Mouse (Mus musculus) liver, embryonic 13.5 days (tissue): Measurements from ENCODE around the gene Prdm12. TPM values are rescaled to one million over a fixed set of nuclear protein-coding genes. Genes with fewer than 3 reads are reported as not detected.

Experiments
- ATAC-seq: fragments of 200-750 bp; cut with Nextera tagmentation; 2 replicates; pipeline ENCODE4 v1.8.0; 2017; ENCODE audit warnings: low read depth, mild to moderate bottlenecking, moderate number of reproducible peaks, moderate library complexity
- DNase-seq: peaks from one replicate; pipeline ENCODE4 v3.0.0; 2022
- H3K27ac ChIP-seq: fragments of 300-500 bp; sonication (generic); 2 replicates; pipeline ENCODE4 v1.5.1; 2015; ENCODE audit warnings: moderate library complexity, mild to moderate bottlenecking, inconsistent platforms
- H3K27me3 ChIP-seq: fragments of 300-500 bp; sonication (generic); 2 replicates; pipeline ENCODE4 v1.6.1; 2015; ENCODE audit warnings: mild to moderate bottlenecking, inconsistent platforms
- H3K36me3 ChIP-seq: fragments of 300-500 bp; sonication (generic); 2 replicates; pipeline ENCODE4 v1.6.1; 2015; ENCODE audit warnings: mild to moderate bottlenecking, inconsistent platforms
- H3K4me1 ChIP-seq: fragments of 300-500 bp; sonication (generic); replicated peaks from 2 replicates; pipeline ENCODE4 v1.6.1; 2015; ENCODE audit warnings: inconsistent platforms
- H3K4me2 ChIP-seq: fragments of 300-500 bp; sonication (generic); 2 replicates; pipeline ENCODE4 v1.6.1; 2015; ENCODE audit warnings: inconsistent platforms, mild to moderate bottlenecking, moderate library complexity
- H3K4me3 ChIP-seq: fragments of 300-500 bp; sonication (generic); replicated peaks from 2 replicates; pipeline ENCODE4 v1.5.1; 2015; ENCODE audit warnings: mild to moderate bottlenecking, inconsistent platforms
- H3K9ac ChIP-seq: fragments of 300-500 bp; sonication (generic); 2 replicates; pipeline ENCODE4 v1.6.1; 2015; ENCODE audit warnings: mild to moderate bottlenecking, inconsistent platforms
- H3K9me3 ChIP-seq: fragments of 300-500 bp; sonication (generic); replicated peaks from 2 replicates; pipeline ENCODE4 v1.6.1; 2016; ENCODE audit warnings: inconsistent platforms
- WGBS: fragments of 180-500 bp; shearing (Covaris S2); methylation state at CpG from one replicate; pipeline ENCODE4 v1.1.7; 2015; ENCODE audit not compliant: insufficient replicate concordance; 5-methylcytosine and 5-hydroxymethylcytosine counted together
- microRNA-seq: library from miRNA; unstranded; fragments of <30 nt; microRNA quantifications from one replicate; pipeline ENCODE4, GENCODE M21; 2016
- polyA plus RNA-seq: library from polyadenylated mRNA; unstranded; fragments of >200 nt; fragmentation: Nextera tagmentation; extraction: Ambion mirVana; gene quantifications from 2 replicates; pipeline ENCODE4 v1.2.1, GENCODE M21; 2015

The Prdm12 gene
- polyA plus RNA-seq, 1 experiment from 2014 or later: not detected

- Histone ChIP-seq H3K27ac (no peak overlapping the region), H3K4me3 (no peak overlapping the region), H3K9ac (no peak overlapping the region), H3K4me1 (peaks cover 9% of the 10 kb centered on the region), H3K27me3 (no peaks in the 10 kb centered on the region), H3K36me3 (peaks cover 31% of the 10 kb centered on the region), H3K4me2 (no peak overlapping the region), H3K9me3 (no peaks in the 10 kb centered on the region)
- ATAC-seq (no peak), DNase-seq (peak; percentile 24)
- WGBS: 21% methylated on average over 2 of the region's 2 CpGs
Observed at GRCm38 (mm10) chr2:31683666-31684065, 43.8 kb downstream of the Prdm12 start.

- Histone ChIP-seq H3K9ac (peak within 1 kb of the TSS; percentile 98), H3K4me3 (peak within 1 kb of the TSS; percentile 100), H3K4me1 (peaks cover 46% of the 10 kb centered on the region), H3K4me2 (peak within 1 kb of the TSS; percentile 91), H3K27ac (peak within 1 kb of the TSS; percentile 93), H3K36me3 (0 out of 2 replicates have a peak, but pooled peaks cover 7% of the 10 kb centered on the region), H3K9me3 (no peaks in the 10 kb centered on the region), H3K27me3 (no peaks in the 10 kb centered on the region)
- ATAC-seq: peak; percentile 100
- DNase-seq: peak; percentile 95
- WGBS: under 1% methylated on average over 64 of the region's 64 CpGs
Observed at GRCm38 (mm10) chr2:31688074-31688925, 48.5 kb downstream of the Prdm12 start, which contains the start of gene Abl1. Gene Abl1, plus strand, starts transcription at chr2:31688376.

- WGBS: under 1% methylated on average over 12 of the region's 12 CpGs
- Histone ChIP-seq H3K4me2 (peak overlapping the region; percentile 91), H3K36me3 (0 out of 2 replicates have a peak, but pooled peaks cover 9% of the 10 kb centered on the region), H3K9me3 (no peaks in the 10 kb centered on the region), H3K27me3 (no peaks in the 10 kb centered on the region), H3K4me3 (peak overlapping the region; percentile 100), H3K27ac (peak overlapping the region; percentile 93), H3K9ac (peak overlapping the region; percentile 98), H3K4me1 (peaks cover 46% of the 10 kb centered on the region)
- DNase-seq: peak; percentile 32
- ATAC-seq: no peak
Observed at GRCm38 (mm10) chr2:31689045-31689444, 49.2 kb downstream of the Prdm12 start.

GRCm38 (mm10) chr2:31690063-31690462 lies 50.2 kb downstream of the Prdm12 start:
- no peaks in the 10 kb centered on the region for H3K9me3 ChIP-seq
- no peak for ATAC-seq
- peaks cover 46% of the 10 kb centered on the region for H3K4me1 ChIP-seq
- H3K27ac ChIP-seq: 0 out of 2 replicates have a peak overlapping the region, but pooled peaks have one; percentile 93
- DNase-seq: no peak
- peak overlapping the region; percentile 98 for H3K9ac ChIP-seq
- H3K4me2 ChIP-seq: peak overlapping the region; percentile 91
- 0 out of 2 replicates have a peak, but pooled peaks cover 12% of the 10 kb centered on the region for H3K36me3 ChIP-seq
- peak overlapping the region; percentile 100 for H3K4me3 ChIP-seq
- H3K27me3 ChIP-seq: no peaks in the 10 kb centered on the region
- WGBS: 36% methylated on average over 3 of the region's 3 CpGs

GRCm38 (mm10) chr2:31698209-31698608 lies 58.4 kb downstream of the Prdm12 start:
- H3K4me1 ChIP-seq: peaks cover 18% of the 10 kb centered on the region
- no peak for ATAC-seq
- H3K4me2 ChIP-seq: no peak overlapping the region
- H3K9ac ChIP-seq: no peak overlapping the region
- H3K4me3 ChIP-seq: no peak overlapping the region
- no peak overlapping the region for H3K27ac ChIP-seq
- DNase-seq: no peak
- peaks cover 34% of the 10 kb centered on the region for H3K36me3 ChIP-seq
- no peaks in the 10 kb centered on the region for H3K9me3 ChIP-seq
- no peaks in the 10 kb centered on the region for H3K27me3 ChIP-seq

GRCm38 (mm10) chr2:31700545-31701446 lies 61.0 kb downstream of the Prdm12 start:
- no peaks in the 10 kb centered on the region for H3K27me3 ChIP-seq
- H3K4me3 ChIP-seq: no peak overlapping the region
- H3K9me3 ChIP-seq: no peaks in the 10 kb centered on the region
- 37% methylated on average over 7 of the region's 7 CpGs for WGBS
- peaks cover 22% of the 10 kb centered on the region for H3K36me3 ChIP-seq
- no peak for DNase-seq
- peaks cover 18% of the 10 kb centered on the region for H3K4me1 ChIP-seq
- no peak overlapping the region for H3K9ac ChIP-seq
- no peak overlapping the region for H3K4me2 ChIP-seq
- H3K27ac ChIP-seq: no peak overlapping the region
- peak; percentile 77 for ATAC-seq

- H3K4me2 ChIP-seq: no peak overlapping the region
- no peak for ATAC-seq
Observed at GRCm38 (mm10) chr2:31703226-31703625, 63.4 kb downstream of the Prdm12 start.

More at GRCm38 (mm10) chr2:31703226-31703625, 63.4 kb downstream of the Prdm12 start:
- Histone ChIP-seq H3K27ac (no peak overlapping the region), H3K4me3 (no peak overlapping the region), H3K9ac (no peak overlapping the region), H3K4me1 (peaks cover 30% of the 10 kb centered on the region), H3K36me3 (peaks cover 10% of the 10 kb centered on the region), H3K27me3 (no peaks in the 10 kb centered on the region), H3K9me3 (no peaks in the 10 kb centered on the region)
- DNase-seq: no peak

Small RNA genes lying within 50 kb of the gene (microRNA-seq; reads per million reads assigned to microRNA genes)
- 2.1 reads per million for gene Mir6998

Other genes starting within 250 kb of the Prdm12 start
- gene Ass1, start 169.8 kb upstream of the Prdm12 start, polyA plus RNA-seq: 75.3 and 87.1 TPM in 2 replicates
- 28.3 and 37.4 TPM in 2 replicates for gene Fubp3, start 67.4 kb upstream of the Prdm12 start, polyA plus RNA-seq
- 51.2 and 53.7 TPM in 2 replicates for gene Exosc2, start 30.7 kb downstream of the Prdm12 start, polyA plus RNA-seq
- 6.2 and 7.5 TPM in 2 replicates for gene Abl1, start 48.3 kb downstream of the Prdm12 start, polyA plus RNA-seq
- 0.07 TPM in 1 of 2 replicates, not detected in the other for gene Qrfp, start 170.5 kb downstream of the Prdm12 start, polyA plus RNA-seq
- 0.03 TPM in 1 of 2 replicates, not detected in the other for gene Fibcd1, start 206.0 kb downstream of the Prdm12 start, polyA plus RNA-seq
- gene Lamc3, start 247.3 kb downstream of the Prdm12 start, polyA plus RNA-seq: 0.02 and 0.07 TPM in 2 replicates